Mouse (Mus musculus) gastrocnemius, postnatal 14 days (tissue): Measurements from ENCODE around the gene Ncf1. TPM values are rescaled to one million over a fixed set of nuclear protein-coding genes. Genes with fewer than 3 reads are reported as not detected.
A peak's percentile ranks its signal among the peaks of the same experiment; 100 is the strongest.

Source experiments
- DNase-seq: peaks from one replicate; pipeline ENCODE4 v3.0.0; 2021; ENCODE audit warnings: mixed read lengths
- intact Hi-C: fragments of 180-260 bp; cut with DNase I; formaldehyde crosslinking; loops from one replicate; pipeline ENCODE4 v1.15.1; 2025; ENCODE audit warnings: low total_unique reads
- total RNA-seq, 2 experiments: library from RNA; stranded (reverse); gene quantifications; 2 replicates each; pipeline ENCODE4 v1.2.3; 2021

The Ncf1 gene
- total RNA-seq, 2 experiments from 2014 or later = 2.6 to 4.2 TPM

- intact Hi-C loops = no loop called here
- no peak for DNase-seq
These were observed 7.7 kb downstream of the Ncf1 start for GRCm38 (mm10) chr5:134221708-134222150.

GRCm38 (mm10) chr5:134221278-134221677 lies 8.1 kb downstream of the Ncf1 start:
- intact Hi-C loops = no loop called here
- no peak for DNase-seq

GRCm38 (mm10) chr5:134217900-134218299 lies 11.5 kb downstream of the Ncf1 start:
- DNase-seq = no peak
- intact Hi-C loops = no loop called here

GRCm38 (mm10) chr5:134214021-134214806 lies 15.2 kb downstream of the Ncf1 start:
- intact Hi-C loops = no loop called here
- DNase-seq = no peak

- DNase-seq = no peak
- intact Hi-C loops = no loop called here
These were observed 19.4 kb downstream of the Ncf1 start for GRCm38 (mm10) chr5:134209931-134210554.

- no peak for DNase-seq
- intact Hi-C loops = no loop called here
These were observed 22.7 kb downstream of the Ncf1 start for GRCm38 (mm10) chr5:134206721-134207120.

GRCm38 (mm10) chr5:134193664-134194063 lies 35.8 kb downstream of the Ncf1 start:
- intact Hi-C loops = no loop called here
- no peak for DNase-seq

- intact Hi-C loops = no loop called here
- no peak for DNase-seq
These were observed 40.9 kb downstream of the Ncf1 start for GRCm38 (mm10) chr5:134188571-134188970.

GRCm38 (mm10) chr5:134186961-134187731 lies 42.3 kb downstream of the Ncf1 start:
- DNase-seq = peak; percentile 32
- intact Hi-C loops = no loop called here

- no peak for DNase-seq
- intact Hi-C loops = no loop called here
These were observed 43.4 kb downstream of the Ncf1 start for GRCm38 (mm10) chr5:134186059-134186458.

GRCm38 (mm10) chr5:134183880-134184808 lies 45.3 kb downstream of the Ncf1 start, which contains the start of gene Gtf2ird2:
Gtf2ird2 (plus strand) TSS chr5:134184019.
- intact Hi-C loops = no loop called here

GRCm38 (mm10) chr5:134183162-134183561 lies 46.3 kb downstream of the Ncf1 start:
- no peak for DNase-seq
- intact Hi-C loops = no loop called here

More at GRCm38 (mm10) chr5:134183880-134184808, 45.3 kb downstream of the Ncf1 start, which contains the start of gene Gtf2ird2:
- DNase-seq = peak; percentile 98

- no peak for DNase-seq
- intact Hi-C loops = no loop called here
These were observed 46.7 kb downstream of the Ncf1 start for GRCm38 (mm10) chr5:134182735-134183134.

GRCm38 (mm10) chr5:134182172-134182571 lies 47.3 kb downstream of the Ncf1 start:
- intact Hi-C loops = no loop called here
- no peak for DNase-seq

GRCm38 (mm10) chr5:134179871-134180270 lies 49.6 kb downstream of the Ncf1 start:
- DNase-seq = peak; percentile 76
- intact Hi-C loops = loop anchor here (5.0 kb wide), 1 partner anchor 162 kb away; no protein-coding TSS in a partner anchor

GRCm38 (mm10) chr5:134178536-134178935 lies 50.9 kb downstream of the Ncf1 start:
- DNase-seq = no peak
- intact Hi-C loops = loop anchor here (5.0 kb wide), 1 partner anchor 164 kb away; no protein-coding TSS in a partner anchor

- DNase-seq = peak; percentile 84
- intact Hi-C loops = loop anchor here (5.0 kb wide), 1 partner anchor 166 kb away; no protein-coding TSS in a partner anchor
These were observed 53.1 kb downstream of the Ncf1 start, which contains the start of gene Rcc1l for GRCm38 (mm10) chr5:134176169-134176881. Rcc1l (minus strand) TSS chr5:134176774.

- no peak for DNase-seq
- intact Hi-C loops = loop anchor here (5.0 kb wide), 1 partner anchor 167 kb away; no protein-coding TSS in a partner anchor
These were observed 53.7 kb downstream of the Ncf1 start for GRCm38 (mm10) chr5:134175696-134176095.
